Mouse (Mus musculus): ENCODE data around the gene Anks1b. TPM values are rescaled to one million over a fixed set of nuclear protein-coding genes. Genes with fewer than 3 reads are reported as not detected.
"Not testable (repeated sequence)": the region's sequence is repeated elsewhere in the genome, so short reads cannot be mapped to it uniquely, and the experiment has no call there.

The Anks1b gene
- polyA plus RNA-seq, 1 experiment from 2014 or later: 0.10 TPM

- Histone ChIP-seq H3K4me1 (replicated peaks) (no peaks in the 10 kb centered on the region), H3K9me3 (replicated peaks) (no peaks in the 10 kb centered on the region), H3K27me3 (no peaks in the 10 kb centered on the region), H3K9ac (no peak overlapping the region), H3K27ac (replicated peaks) (no peak overlapping the region), H3K36me3 (replicated peaks) (no peaks in the 10 kb centered on the region), H3K4me3 (replicated peaks) (no peak overlapping the region), H3K4me2 (no peak overlapping the region)
- 59% methylated on average over 7 of the region's 7 CpGs for WGBS (ENCODE audit: insufficient replicate concordance)
- ATAC-seq (ENCODE audit: insufficient read depth): no peak
These were observed 744.5 kb downstream of the Anks1b start for GRCm38 (mm10) chr10:90617664-90618296.

GRCm38 (mm10) chr10:90627532-90627931 is 754.2 kb downstream of the Anks1b start:
- WGBS (ENCODE audit: insufficient replicate concordance): 54% methylated on average over 5 of the region's 5 CpGs
- Histone ChIP-seq H3K27ac (replicated peaks) (no peak overlapping the region), H3K36me3 (replicated peaks) (no peaks in the 10 kb centered on the region), H3K4me1 (replicated peaks) (no peaks in the 10 kb centered on the region), H3K4me2 (no peak overlapping the region), H3K9ac (no peak overlapping the region), H3K4me3 (replicated peaks) (no peak overlapping the region), H3K9me3 (replicated peaks) (no peaks in the 10 kb centered on the region), H3K27me3 (no peaks in the 10 kb centered on the region)
- no peak for ATAC-seq (ENCODE audit: insufficient read depth)

GRCm38 (mm10) chr10:90630099-90630698 is 756.9 kb downstream of the Anks1b start:
- Histone ChIP-seq H3K4me2 (no peak overlapping the region), H3K36me3 (replicated peaks) (no peaks in the 10 kb centered on the region), H3K27ac (replicated peaks) (no peak overlapping the region), H3K4me3 (replicated peaks) (no peak overlapping the region), H3K9me3 (replicated peaks) (no peaks in the 10 kb centered on the region), H3K9ac (no peak overlapping the region), H3K27me3 (no peaks in the 10 kb centered on the region), H3K4me1 (replicated peaks) (no peaks in the 10 kb centered on the region)
- ATAC-seq (ENCODE audit: insufficient read depth): no peak
- 69% methylated on average over 7 of the region's 7 CpGs for WGBS (ENCODE audit: insufficient replicate concordance)

GRCm38 (mm10) chr10:90630794-90631193 is 757.5 kb downstream of the Anks1b start:
- H3K9ac ChIP-seq; H3K4me3 ChIP-seq (replicated peaks); ATAC-seq (ENCODE audit: insufficient read depth); H3K36me3 ChIP-seq (replicated peaks); H3K4me2 ChIP-seq; H3K9me3 ChIP-seq (replicated peaks); H3K27me3 ChIP-seq; H3K27ac ChIP-seq (replicated peaks); H3K4me1 ChIP-seq (replicated peaks): not testable (repeated sequence)
- WGBS (ENCODE audit: insufficient replicate concordance): 40% methylated on average over 3 of the region's 3 CpGs

- Histone ChIP-seq H3K27ac (replicated peaks) (no peak overlapping the region), H3K4me2 (no peak overlapping the region), H3K27me3 (no peaks in the 10 kb centered on the region), H3K9me3 (replicated peaks) (no peaks in the 10 kb centered on the region), H3K4me1 (replicated peaks) (no peaks in the 10 kb centered on the region), H3K9ac (no peak overlapping the region), H3K36me3 (replicated peaks) (no peaks in the 10 kb centered on the region), H3K4me3 (replicated peaks) (no peak overlapping the region)
- ATAC-seq (ENCODE audit: insufficient read depth): no peak
- 77% methylated on average over 4 of the region's 4 CpGs for WGBS (ENCODE audit: insufficient replicate concordance)
These were observed 764.0 kb downstream of the Anks1b start for GRCm38 (mm10) chr10:90637352-90637751.

GRCm38 (mm10) chr10:90649681-90650080 is 776.4 kb downstream of the Anks1b start:
- no peaks in the 10 kb centered on the region for H3K27me3 ChIP-seq
- H3K9ac ChIP-seq: no peak overlapping the region
- no peak overlapping the region for H3K27ac ChIP-seq (replicated peaks)
- 53% methylated on average over 2 of the region's 2 CpGs for WGBS (ENCODE audit: insufficient replicate concordance)
- H3K4me1 ChIP-seq (replicated peaks): no peaks in the 10 kb centered on the region
- H3K4me2 ChIP-seq: no peak overlapping the region
- no peak for ATAC-seq (ENCODE audit: insufficient read depth)
- H3K4me3 ChIP-seq (replicated peaks): no peak overlapping the region
- no peaks in the 10 kb centered on the region for H3K9me3 ChIP-seq (replicated peaks)
- no peaks in the 10 kb centered on the region for H3K36me3 ChIP-seq (replicated peaks)

GRCm38 (mm10) chr10:90657416-90658120 is 784.3 kb downstream of the Anks1b start:
- WGBS (ENCODE audit: insufficient replicate concordance): 53% methylated on average over 7 of the region's 7 CpGs
- H3K4me1 ChIP-seq (replicated peaks): no peaks in the 10 kb centered on the region
- H3K9ac ChIP-seq: no peak overlapping the region
- no peak overlapping the region for H3K4me3 ChIP-seq (replicated peaks)
- ATAC-seq (ENCODE audit: insufficient read depth): no peak
- H3K36me3 ChIP-seq (replicated peaks): no peaks in the 10 kb centered on the region
- no peak overlapping the region for H3K4me2 ChIP-seq
- H3K27ac ChIP-seq (replicated peaks): no peak overlapping the region
- H3K9me3 ChIP-seq (replicated peaks): no peaks in the 10 kb centered on the region
- H3K27me3 ChIP-seq: no peaks in the 10 kb centered on the region

GRCm38 (mm10) chr10:90666746-90667145 is 793.4 kb downstream of the Anks1b start:
- no peak for ATAC-seq (ENCODE audit: insufficient read depth)
- 59% methylated on average over 2 of the region's 2 CpGs for WGBS (ENCODE audit: insufficient replicate concordance)
- Histone ChIP-seq H3K4me2 (no peak overlapping the region), H3K9ac (no peak overlapping the region), H3K4me3 (replicated peaks) (no peak overlapping the region), H3K27me3 (no peaks in the 10 kb centered on the region), H3K9me3 (replicated peaks) (no peaks in the 10 kb centered on the region), H3K36me3 (replicated peaks) (no peaks in the 10 kb centered on the region), H3K27ac (replicated peaks) (no peak overlapping the region), H3K4me1 (replicated peaks) (no peaks in the 10 kb centered on the region)

- no peak overlapping the region for H3K9ac ChIP-seq
- H3K9me3 ChIP-seq (replicated peaks): no peaks in the 10 kb centered on the region
- no peak overlapping the region for H3K4me3 ChIP-seq (replicated peaks)
- H3K4me2 ChIP-seq: no peak overlapping the region
- H3K27ac ChIP-seq (replicated peaks): no peak overlapping the region
- no peaks in the 10 kb centered on the region for H3K36me3 ChIP-seq (replicated peaks)
- no peak for ATAC-seq (ENCODE audit: insufficient read depth)
- no peaks in the 10 kb centered on the region for H3K27me3 ChIP-seq
- no peaks in the 10 kb centered on the region for H3K4me1 ChIP-seq (replicated peaks)
- WGBS (ENCODE audit: insufficient replicate concordance): 63% methylated on average over 3 of the region's 3 CpGs
These were observed 797.0 kb downstream of the Anks1b start for GRCm38 (mm10) chr10:90670291-90670690.

- Histone ChIP-seq H3K27ac (replicated peaks) (no peak overlapping the region), H3K9me3 (replicated peaks) (no peaks in the 10 kb centered on the region), H3K27me3 (no peaks in the 10 kb centered on the region), H3K36me3 (replicated peaks) (no peaks in the 10 kb centered on the region), H3K9ac (no peak overlapping the region), H3K4me3 (replicated peaks) (no peak overlapping the region), H3K4me2 (no peak overlapping the region), H3K4me1 (replicated peaks) (no peaks in the 10 kb centered on the region)
- ATAC-seq (ENCODE audit: insufficient read depth): no peak
- WGBS (ENCODE audit: insufficient replicate concordance): 51% methylated on average over 3 of the region's 3 CpGs
These were observed 798.8 kb downstream of the Anks1b start for GRCm38 (mm10) chr10:90672135-90672534.

- H3K9me3 ChIP-seq (replicated peaks): no peaks in the 10 kb centered on the region
- 68% methylated on average over 10 of the region's 10 CpGs for WGBS (ENCODE audit: insufficient replicate concordance)
- ATAC-seq (ENCODE audit: insufficient read depth): no peak
- H3K27ac ChIP-seq (replicated peaks): no peak overlapping the region
- H3K4me2 ChIP-seq: no peak overlapping the region
- H3K4me3 ChIP-seq (replicated peaks): no peak overlapping the region
- H3K9ac ChIP-seq: no peak overlapping the region
- H3K27me3 ChIP-seq: no peaks in the 10 kb centered on the region
- no peaks in the 10 kb centered on the region for H3K36me3 ChIP-seq (replicated peaks)
- H3K4me1 ChIP-seq (replicated peaks): no peaks in the 10 kb centered on the region
These were observed 801.1 kb downstream of the Anks1b start for GRCm38 (mm10) chr10:90674362-90674761.

All from liver, embryonic 15.5 days (tissue).